Mouse (Mus musculus) heart, postnatal 0 days (tissue): ENCODE measurements around the gene Ift52.

ENCODE experiments used
- CTCF ChIP-seq: IDR thresholded peaks from 2 replicates; pipeline ENCODE4 v1.5.1; 2016; ENCODE audit warnings: antibody characterized with exemption, control low read depth, low read depth
- EP300 ChIP-seq: IDR thresholded peaks from 2 replicates; pipeline ENCODE4 v1.6.1; 2016; ENCODE audit warnings: antibody characterized with exemption, low read depth

GRCm38 (mm10) chr2:162969101-162969500 is 48.1 kb upstream of the Ift52 start:
- TF ChIP-seq EP300: no peak
- TF ChIP-seq CTCF: no peak
